Mouse (Mus musculus) kidney, adult 10 weeks (tissue): ENCODE results near the gene Golgb1. TPM values are rescaled to one million over a fixed set of nuclear protein-coding genes. Genes with fewer than 3 reads are reported as not detected.

ENCODE experiments used
- polyA plus RNA-seq: library from polyadenylated mRNA; stranded (reverse); fragments of 350-450 nt; fragmentation: Illumina TruSeq; extraction: RNeasy Lipid Tissue Mini Kit (QIAGEN cat#74804); gene quantifications from one replicate; pipeline ENCODE4 v1.2.3, GENCODE M21; 2014; ENCODE audit warnings: low read depth, low replicate concordance

Golgb1 gene
- 24.6 TPM for polyA plus RNA-seq

GRCm38 (mm10) chr16:36874583-36875275, at the start of gene Golgb1, which contains the start of gene Eaf2:
TSS of gene Golgb1 (plus strand) at chr16:36875140.
TSS of gene Eaf2 (minus strand) at chr16:36875003.

GRCm38 (mm10) chr16:36828054-36828786, 46.7 kb upstream of the Golgb1 start, which contains the start of gene Iqcb1:
TSS of gene Iqcb1 (plus strand) at chr16:36828385.

GRCm38 (mm10) chr16:36934841-36935620, 60.1 kb downstream of the Golgb1 start, which contains the start of gene Hcls1:
TSS of gene Hcls1 (plus strand) at chr16:36934983.

Other genes starting within 250 kb of the Golgb1 start
- gene Cd86, start 209.1 kb upstream of the Golgb1 start, polyA plus RNA-seq, result 3.9 TPM
- 33.5 TPM for gene Ildr1, start 181.2 kb upstream of the Golgb1 start, polyA plus RNA-seq
- 144 TPM for gene Slc15a2, start 90.2 kb upstream of the Golgb1 start, polyA plus RNA-seq
- 23.8 TPM for gene Iqcb1, start 46.8 kb upstream of the Golgb1 start, polyA plus RNA-seq
- 37.1 TPM for gene Eaf2, start 137 bp upstream of the Golgb1 start, polyA plus RNA-seq
- gene Hcls1, start 59.8 kb downstream of the Golgb1 start, polyA plus RNA-seq, result 0.69 TPM
- gene Fbxo40, start 115.3 kb downstream of the Golgb1 start, polyA plus RNA-seq, result 11.8 TPM
- gene Polq, start 136.6 kb downstream of the Golgb1 start, polyA plus RNA-seq, result 0.53 TPM